Mouse (Mus musculus) MEL (cell line): Measurements from ENCODE around the gene Glul.

Experiments used
- CHD2 ChIP-seq: IDR thresholded peaks from 2 replicates; pipeline ENCODE4 v1.6.1; 2011; ENCODE audit warnings: low read length, improper control_type of control experiment
- POLR2A ChIP-seq, 2 experiments: IDR thresholded peaks; 2 replicates each; pipeline ENCODE4 v1.6.1; 2011 to 2012; ENCODE audit warnings: low read length in 2 of 2, mild to moderate bottlenecking in 2 of 2, control low read depth in 1 of 2, improper control_type of control experiment in 1 of 2, low read depth in 1 of 2, moderate library complexity in 1 of 2; ENCODE audit not compliant: control insufficient read depth in 1 of 2, insufficient read depth in 1 of 2, poor library complexity in 1 of 2

GRCm38 (mm10) chr1:153886024-153886633 is 13.6 kb upstream of the Glul start:
- TF ChIP-seq POLR2A (IDR thresholded peaks at IDR 0.05; ENCODE audit: control insufficient read depth in 1 of 2, insufficient read depth in 1 of 2, low read depth in 1 of 2, low read length in 2 of 2, poor library complexity in 1 of 2) (no peak), CHD2 (no peak)
